Comparison of ENCODE assay signal across 9 mouse cellular contexts in the genomic region with DNA sequence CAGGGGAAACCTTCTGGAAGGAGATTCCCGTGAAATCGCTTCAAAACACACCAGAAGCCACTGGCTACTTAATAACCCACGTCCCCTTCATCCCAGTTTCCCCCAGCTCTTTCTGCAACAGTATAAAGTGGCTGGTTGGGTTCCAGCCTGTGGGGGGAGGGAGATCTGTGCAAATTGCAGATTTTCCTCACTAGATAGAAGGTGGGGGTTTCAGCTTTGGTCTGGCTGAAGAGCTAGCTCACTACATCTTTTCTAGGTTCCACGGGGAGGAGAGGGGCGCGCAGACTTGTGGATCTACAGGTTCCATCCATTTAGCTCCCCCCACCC. TPM values are rescaled to one million over a fixed set of nuclear protein-coding genes. Genes with fewer than 3 reads are reported as not detected.
DNase-seq lines count a peak whose midpoint lies in the region; ATAC-seq and TF ChIP-seq lines count a peak whose summit lies in the region.
"Had no signal": no experiment of that assay in that cellular context is flagged by ENCODE, and none has a peak within 500 bp of the region (broad histone marks: within the 10 kb centered on the region; RNA-seq: fewer than 3 reads in every experiment).

No protein-coding gene starts in this region.

- H3K4me2 ChIP-seq in heart, embryonic 14.5 days (ENCODE audit: low read length) = peak overlapping the region; percentile 96
- H3K4me2 ChIP-seq in embryonic facial prominence, embryonic 13.5 days = peak overlapping the region; percentile 94

- peak overlapping the region; percentile 72 to 74 for H3K4me3 ChIP-seq in heart, embryonic 14.5 days (ENCODE audit: control insufficient read depth in 1 of 2, insufficient read depth in 1 of 2, low read depth in 1 of 2, low read length in 2 of 2)
- H3K4me3 ChIP-seq in C2C12 (ENCODE audit: insufficient read depth, poor library complexity, severe bottlenecking) = peak overlapping the region; percentile 2
- peak overlapping the region; percentile 68 for H3K4me3 ChIP-seq in embryonic facial prominence, embryonic 13.5 days
- H3K4me3 ChIP-seq in limb, embryonic 10.5 days = peak overlapping the region; percentile 78
- peak overlapping the region; percentile 83 for H3K4me3 ChIP-seq in olfactory bulb, adult 2 months (ENCODE audit: insufficient read depth, low read depth, low read length)

- peak overlapping the region; percentile 75 for H3K9ac ChIP-seq in heart, embryonic 14.5 days (ENCODE audit: low read length)
- H3K9ac ChIP-seq in embryonic facial prominence, embryonic 13.5 days = peak overlapping the region; percentile 80; the same call in 1 of the 2 replicates

- peaks cover 7 to 11% of the 10 kb centered on the region in 2 experiments; a peak in 3 of 4 replicates for H3K4me1 ChIP-seq in heart, embryonic 14.5 days (ENCODE audit: control insufficient read depth in 2 of 2, insufficient read depth in 2 of 2, low read length in 2 of 2)
- H3K4me1 ChIP-seq in embryonic facial prominence, embryonic 13.5 days = peaks cover 16% of the 10 kb centered on the region
- H3K4me1 ChIP-seq in limb, embryonic 10.5 days = peaks cover 25% of the 10 kb centered on the region
- H3K4me1 ChIP-seq in olfactory bulb, adult 2 months (ENCODE audit: control insufficient read depth, insufficient read depth, low read length) = peaks cover 3% of the 10 kb centered on the region; the same call in 1 of the 2 replicates

- no peaks in the 10 kb centered on the region for H3K79me2 ChIP-seq in C2C12 (ENCODE audit: control insufficient read depth, insufficient read depth)

- H3K36me3 ChIP-seq in heart, embryonic 14.5 days (ENCODE audit: control insufficient read depth, insufficient read depth, low read length) = no peaks in the 10 kb centered on the region
- H3K36me3 ChIP-seq in C2C12 (ENCODE audit: control insufficient read depth, insufficient read depth) = no peaks in the 10 kb centered on the region
- no peaks in the 10 kb centered on the region for H3K36me3 ChIP-seq in embryonic facial prominence, embryonic 13.5 days
- H3K36me3 ChIP-seq in limb, embryonic 10.5 days = no peaks in the 10 kb centered on the region
- H3K36me3 ChIP-seq: G1E had no signal

- no peak for TF ChIP-seq POLR2A in olfactory bulb, adult 2 months (IDR thresholded peaks at IDR 0.05; ENCODE audit: insufficient read depth, low read depth, low read length)

- H3K27ac ChIP-seq in heart, embryonic 14.5 days (replicated peaks in 1 of 2; ENCODE audit: control insufficient read depth in 1 of 2, insufficient read depth in 1 of 2, low read depth in 2 of 2, low read length in 2 of 2) = 0 out of 4 replicates have a peak overlapping the region, but pooled peaks of 1 of the 2 experiments have one; percentile 11
- H3K27ac ChIP-seq in embryonic facial prominence, embryonic 13.5 days = no peak overlapping the region
- peak overlapping the region; percentile 88 for H3K27ac ChIP-seq in limb, embryonic 10.5 days
- peak overlapping the region; percentile 65; the same call in 1 of the 2 replicates for H3K27ac ChIP-seq in olfactory bulb, adult 2 months (ENCODE audit: insufficient read depth, low read depth, low read length)

- 0 out of 2 replicates have a peak, but pooled peaks cover 4% of the 10 kb centered on the region for H3K9me3 ChIP-seq in heart, embryonic 14.5 days (ENCODE audit: control insufficient read depth, low read length)
- H3K9me3 ChIP-seq in embryonic facial prominence, embryonic 13.5 days = no peaks in the 10 kb centered on the region
- H3K9me3 ChIP-seq in limb, embryonic 10.5 days (replicated peaks) = no peaks in the 10 kb centered on the region

- TF ChIP-seq CTCF in C2C12 (IDR thresholded peaks at IDR 0.05; ENCODE audit: control insufficient read depth, insufficient read depth, insufficient read length) = no peak
- no peak for TF ChIP-seq CTCF in olfactory bulb, adult 2 months (IDR thresholded peaks at IDR 0.05; ENCODE audit: insufficient read depth, low read depth, low read length)

- no peak for DNase-seq in heart, adult 9 months (ENCODE audit: low spot score in 2 of 2)
- no peak for DNase-seq in limb, embryonic 10.5 days (ENCODE audit: low spot score)
- no peak for DNase-seq in spleen, adult 12 weeks (ENCODE audit: low spot score)
- DNase-seq in right cerebral cortex, adult 18-20 months = no peak

- H3K27me3 ChIP-seq in heart, embryonic 14.5 days (ENCODE audit: control insufficient read depth, insufficient read depth, low read length) = 0 out of 2 replicates have a peak, but pooled peaks cover 3% of the 10 kb centered on the region
- peaks cover 4% of the 10 kb centered on the region for H3K27me3 ChIP-seq in C2C12 (ENCODE audit: control insufficient read depth, insufficient read depth, insufficient read length)
- H3K27me3 ChIP-seq in embryonic facial prominence, embryonic 13.5 days = peaks cover 27% of the 10 kb centered on the region
- peaks cover 25% of the 10 kb centered on the region for H3K27me3 ChIP-seq in limb, embryonic 10.5 days (ENCODE audit: low read depth, poor library complexity, severe bottlenecking)

- H3ac ChIP-seq in C2C12 (ENCODE audit: control insufficient read depth, insufficient read length, low read depth) = no peak overlapping the region

- ATAC-seq in heart, embryonic 14.5 days (ENCODE audit: insufficient number of reproducible peaks, insufficient read depth, low FRiP score, low read depth) = 0 out of 2 replicates have a peak, but pooled peaks have one; percentile 8
- ATAC-seq in embryonic facial prominence, embryonic 13.5 days (ENCODE audit: insufficient number of reproducible peaks, insufficient read depth, low FRiP score, low TSS enrichment, low read depth) = no peak

- WGBS in heart, embryonic 14.5 days = under 1% methylated on average over 6 of the region's 6 CpGs
- WGBS in embryonic facial prominence, embryonic 13.5 days = 2% methylated on average over 6 of the region's 6 CpGs
- 3% methylated on average over 6 of the region's 6 CpGs for WGBS in limb, embryonic 10.5 days
- WGBS in olfactory bulb, adult 2 months = 1% methylated on average over 6 of the region's 6 CpGs

- H3K79me3 ChIP-seq in C2C12 (ENCODE audit: low read depth) = no peaks in the 10 kb centered on the region

TF ChIP-seq in C2C12, 6 proteins besides CTCF, POLR2A, EP300 and RAD21:
- TF ChIP-seq USF1 (IDR thresholded peaks at IDR 0.05; ENCODE audit: low read depth) (no peak), MAX (IDR thresholded peaks at IDR 0.05) (no peak), CEBPB (IDR thresholded peaks at IDR 0.05; ENCODE audit: low read depth) (no peak)

RNA-seq across cellular contexts. Expression of a gene that starts 0.7 kb away (rescaled TPM):
- polyA plus RNA-seq in heart, embryonic 14.5 days (2014; fragmentation: Nextera tagmentation; extraction: Ambion mirVana) = 4.3 and 4.4 TPM in 2 replicates
- 0.20 TPM for polyA plus RNA-seq in C2C12 (2012; fragmentation: generic; extraction: Trizol)
- 7.3 TPM in 2 replicates for polyA plus RNA-seq in embryonic facial prominence, embryonic 13.5 days (2015; fragmentation: Nextera tagmentation; extraction: Ambion mirVana)
- polyA plus RNA-seq in limb, embryonic 10.5 days (2016; fragmentation: Nextera tagmentation; extraction: Ambion mirVana) = 4.0 and 5.2 TPM in 2 replicates
- polyA plus RNA-seq in olfactory bulb, adult 2 months (2012; ENCODE audit: insufficient read depth, insufficient read length, low replicate concordance, missing spikeins) = not detected in 2 replicates
- polyA plus RNA-seq: G1E had no signal

Comparison
In these comparisons a context has a peak if more than half of its experiments do, and no peak if none do; other contexts are left out.
1. H3K4me3 ChIP-seq: peak in every context shown above with its lines; median percentile 83 in olfactory bulb, adult 2 months; 78 in limb, embryonic 10.5 days; 73 in heart, embryonic 14.5 days; 68 in embryonic facial prominence, embryonic 13.5 days; 2 in C2C12.